Mouse (Mus musculus) embryonic facial prominence, embryonic 13.5 days (tissue): ENCODE measurements at regions not wholly inside any gene's neighbourhood (a gene's known extent, or its start where the extent isn't known, plus 50 kb on each side); places are given as distances from the start of the nearest gene placed in this dataset.

Source experiments
- ATAC-seq: fragments of 200-750 bp; cut with Nextera tagmentation; 2 replicates; pipeline ENCODE4 v1.8.0; 2017; ENCODE audit warnings: low read depth; ENCODE audit not compliant: insufficient number of reproducible peaks, insufficient read depth, low FRiP score, low TSS enrichment
- H3K27ac ChIP-seq: fragments of 300-500 bp; sonication (generic); 2 replicates; pipeline ENCODE4 v1.5.1; 2015; ENCODE audit warnings: moderate library complexity, mild to moderate bottlenecking, inconsistent platforms
- H3K27me3 ChIP-seq: fragments of 300-500 bp; sonication (generic); 2 replicates; pipeline ENCODE4 v1.6.1; 2015; ENCODE audit warnings: mild to moderate bottlenecking, inconsistent platforms
- H3K36me3 ChIP-seq: fragments of 300-500 bp; sonication (generic); 2 replicates; pipeline ENCODE4 v1.6.1; 2015; ENCODE audit warnings: mild to moderate bottlenecking, inconsistent platforms
- H3K4me1 ChIP-seq: fragments of 300-500 bp; sonication (generic); 2 replicates; pipeline ENCODE4 v1.6.1; 2015; ENCODE audit warnings: inconsistent platforms
- H3K4me2 ChIP-seq: fragments of 300-500 bp; sonication (generic); 2 replicates; pipeline ENCODE4 v1.6.1; 2015; ENCODE audit warnings: moderate library complexity, mild to moderate bottlenecking, inconsistent platforms
- H3K4me3 ChIP-seq: fragments of 300-500 bp; sonication (generic); 2 replicates; pipeline ENCODE4 v1.5.1; 2015; ENCODE audit warnings: mild to moderate bottlenecking, inconsistent platforms
- H3K9ac ChIP-seq: fragments of 300-500 bp; sonication (generic); 2 replicates; pipeline ENCODE4 v1.6.1; 2015; ENCODE audit warnings: mild to moderate bottlenecking, inconsistent platforms
- H3K9me3 ChIP-seq: fragments of 300-500 bp; sonication (generic); 2 replicates; pipeline ENCODE4 v1.6.1; 2016; ENCODE audit warnings: inconsistent platforms
- WGBS: fragments of 180-500 bp; shearing (Covaris S2); methylation state at CpG from one replicate; pipeline ENCODE4 v1.1.7; 2015; ENCODE audit warnings: mixed read lengths; 5-methylcytosine and 5-hydroxymethylcytosine counted together

DNA sequence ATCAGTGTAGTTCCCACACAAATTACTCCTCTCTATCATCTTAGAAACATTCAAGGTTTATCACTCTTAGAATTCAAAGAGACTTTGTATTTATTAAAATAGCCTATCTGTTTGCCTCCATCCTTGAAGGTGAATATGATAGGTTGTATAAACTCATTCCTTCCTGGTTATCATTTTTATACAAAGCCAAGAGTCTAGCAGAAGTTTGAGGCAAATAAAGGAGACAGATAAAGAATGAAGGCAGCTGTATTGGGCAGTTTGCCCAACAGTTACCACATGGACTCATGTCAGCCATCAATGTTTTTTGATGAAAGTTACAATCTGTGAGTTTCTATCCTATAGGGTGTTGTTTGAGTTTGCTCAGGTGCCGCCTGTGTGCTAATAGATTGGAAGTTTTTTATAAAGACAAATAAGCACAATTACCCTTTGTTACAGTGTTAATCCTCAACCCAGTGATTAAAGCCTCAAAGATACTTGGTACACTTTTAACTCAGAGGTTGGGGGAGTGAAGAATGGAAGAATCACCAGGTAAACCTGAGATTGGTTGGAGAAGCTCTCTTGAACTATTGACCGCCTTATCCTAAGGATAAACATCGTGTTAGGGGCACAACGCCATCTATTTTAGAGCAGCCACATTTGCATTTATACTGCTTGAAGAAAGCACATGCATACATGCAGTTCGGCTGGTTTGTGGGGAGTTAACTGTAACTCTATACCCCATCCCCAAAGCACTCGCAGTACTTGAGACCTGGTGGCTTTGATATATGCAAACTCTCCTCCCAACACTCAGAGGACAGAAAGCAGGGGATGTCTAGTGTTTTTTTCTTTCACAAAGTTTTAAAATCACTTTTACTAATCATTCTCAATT lies 175.6 kb upstream of the Gm11114 start:
- Histone ChIP-seq H3K27ac (no peak overlapping the region), H3K4me1 (no peaks in the 10 kb centered on the region), H3K4me2 (no peak overlapping the region), H3K4me3 (no peak overlapping the region), H3K27me3 (no peaks in the 10 kb centered on the region), H3K36me3 (no peaks in the 10 kb centered on the region), H3K9ac (no peak overlapping the region), H3K9me3 (no peaks in the 10 kb centered on the region)
- no peak for ATAC-seq
- 53% methylated on average over 6 of the region's 6 CpGs for WGBS

DNA sequence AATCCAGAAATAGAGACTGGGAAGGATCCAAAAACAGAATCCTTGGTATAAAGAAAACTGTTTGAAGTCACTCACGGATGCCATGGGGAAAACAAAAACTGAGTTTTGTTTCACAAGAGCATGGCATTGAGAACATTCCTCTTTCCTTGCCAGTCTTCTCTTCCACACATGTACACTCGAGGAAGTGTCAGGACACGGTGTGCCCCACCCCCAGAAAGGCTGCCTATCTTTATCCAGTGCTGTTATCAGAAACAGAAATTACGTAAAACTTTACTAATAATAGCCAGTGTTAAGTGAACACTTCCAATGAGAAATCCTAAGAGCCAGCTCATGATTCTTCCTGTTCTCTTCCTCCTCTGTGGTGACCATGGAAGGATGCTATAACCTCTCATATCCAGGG lies 172.7 kb upstream of the Gm11114 start:
- no peak for ATAC-seq
- Histone ChIP-seq H3K9me3 (no peaks in the 10 kb centered on the region), H3K9ac (no peak overlapping the region), H3K27me3 (no peaks in the 10 kb centered on the region), H3K4me3 (no peak overlapping the region), H3K4me2 (no peak overlapping the region), H3K4me1 (no peaks in the 10 kb centered on the region), H3K27ac (no peak overlapping the region), H3K36me3 (no peaks in the 10 kb centered on the region)
- 69% methylated on average over 4 of the region's 4 CpGs for WGBS

DNA sequence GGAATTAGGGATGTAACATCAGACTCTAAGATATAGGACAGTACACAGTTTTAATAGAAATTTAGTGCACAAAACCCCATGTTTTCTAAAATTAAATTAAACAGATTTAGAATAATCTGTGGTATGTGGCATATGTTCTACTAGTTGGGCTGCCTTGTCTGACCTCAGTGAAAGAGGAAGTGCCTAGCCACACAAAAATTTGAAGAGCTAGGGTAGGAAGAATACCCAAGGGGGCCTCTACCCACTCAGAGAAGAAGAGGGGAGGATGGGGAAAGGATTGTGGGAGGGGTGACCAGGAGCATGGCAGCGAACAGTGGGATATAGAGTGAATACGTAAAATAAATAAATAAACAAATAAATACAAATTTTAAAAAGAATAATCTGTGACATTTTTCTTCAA lies 168.2 kb upstream of the Gm11114 start:
- no peak for ATAC-seq
- 92% methylated on average over 2 of the region's 2 CpGs for WGBS

DNA sequence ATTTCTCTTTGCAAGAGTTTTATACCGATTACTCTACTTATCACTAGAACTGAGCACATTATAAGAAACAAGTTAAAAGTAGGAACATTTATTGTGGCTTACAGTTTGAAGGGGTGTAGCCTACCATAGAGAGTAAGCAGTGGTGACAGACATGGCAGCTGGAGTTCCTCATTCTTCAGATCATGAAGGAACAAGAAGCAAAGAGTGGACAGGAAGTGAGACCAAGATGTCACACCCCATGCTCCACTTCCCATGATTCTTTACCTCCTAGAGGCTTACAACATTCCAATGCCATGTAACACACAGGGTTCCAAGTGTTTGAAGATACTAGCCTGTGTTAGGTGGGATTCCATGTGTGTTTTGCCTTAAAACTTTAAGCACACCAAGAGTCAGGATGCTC lies 146.9 kb upstream of the Gm11114 start:
- no peak overlapping the region for H3K4me3 ChIP-seq
- H3K27me3 ChIP-seq, result no peaks in the 10 kb centered on the region
- H3K9me3 ChIP-seq, result no peaks in the 10 kb centered on the region
- WGBS, result 89% methylated on average over 1 of the region's 1 CpGs
- no peak overlapping the region for H3K4me2 ChIP-seq
- no peak overlapping the region for H3K9ac ChIP-seq
- ATAC-seq, result no peak
- H3K27ac ChIP-seq, result no peak overlapping the region
- H3K36me3 ChIP-seq, result no peaks in the 10 kb centered on the region
- no peaks in the 10 kb centered on the region for H3K4me1 ChIP-seq

More for the DNA sequence above, 168.2 kb upstream of the Gm11114 start:
- no peak overlapping the region for H3K27ac ChIP-seq
- H3K36me3 ChIP-seq, result no peaks in the 10 kb centered on the region
- H3K4me2 ChIP-seq, result no peak overlapping the region
- H3K9ac ChIP-seq, result no peak overlapping the region
- H3K27me3 ChIP-seq, result no peaks in the 10 kb centered on the region
- H3K4me3 ChIP-seq, result no peak overlapping the region
- no peaks in the 10 kb centered on the region for H3K9me3 ChIP-seq
- H3K4me1 ChIP-seq, result no peaks in the 10 kb centered on the region

DNA sequence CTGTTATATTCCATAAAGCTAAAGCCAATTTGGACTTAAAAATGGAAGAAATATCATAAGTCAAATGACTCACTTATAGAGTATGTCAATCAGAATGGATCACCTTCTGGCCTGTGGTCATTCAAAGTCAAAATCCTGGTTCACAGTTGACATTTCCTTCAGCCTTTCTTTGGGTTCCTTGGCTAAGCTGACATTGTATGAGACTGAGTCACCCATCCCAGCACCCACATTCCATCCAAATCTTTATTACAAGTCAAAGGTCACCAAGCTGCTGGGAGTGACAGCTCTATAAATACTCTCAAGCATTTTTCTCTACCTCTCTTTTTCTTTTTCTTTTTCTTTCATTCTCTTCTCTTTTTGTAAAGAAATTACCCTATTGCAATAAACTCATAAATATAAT lies 145.3 kb upstream of the Gm11114 start:
- H3K4me1 ChIP-seq, result no peaks in the 10 kb centered on the region
- no peaks in the 10 kb centered on the region for H3K27me3 ChIP-seq
- ATAC-seq, result no peak
- no peak overlapping the region for H3K4me2 ChIP-seq
- H3K4me3 ChIP-seq, result no peak overlapping the region
- no peak overlapping the region for H3K9ac ChIP-seq
- no peaks in the 10 kb centered on the region for H3K9me3 ChIP-seq
- no peak overlapping the region for H3K27ac ChIP-seq
- H3K36me3 ChIP-seq, result no peaks in the 10 kb centered on the region

DNA sequence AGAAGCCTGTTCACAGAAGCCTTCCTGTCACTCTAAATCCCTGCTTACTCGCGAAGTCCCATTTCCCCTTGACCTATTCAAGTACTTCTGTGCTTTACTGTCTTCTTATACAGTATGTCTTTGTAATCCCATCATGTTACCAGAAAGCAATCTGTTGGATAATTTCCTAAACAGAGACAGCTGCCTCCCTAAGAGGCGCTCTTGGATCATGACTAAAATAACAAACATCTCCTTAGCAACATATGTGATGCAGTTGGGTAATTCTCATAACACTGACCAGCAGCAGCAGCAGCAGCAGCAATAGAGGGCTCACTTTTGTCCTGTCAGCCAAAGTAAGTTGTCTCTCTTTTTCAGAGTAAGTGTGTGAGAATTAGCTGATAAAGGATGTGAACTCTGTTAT lies 138.1 kb upstream of the Gm11114 start:
- no peak overlapping the region for H3K4me2 ChIP-seq
- H3K36me3 ChIP-seq, result no peaks in the 10 kb centered on the region
- H3K4me3 ChIP-seq, result no peak overlapping the region
- H3K27me3 ChIP-seq, result no peaks in the 10 kb centered on the region
- no peak overlapping the region for H3K27ac ChIP-seq
- H3K9ac ChIP-seq, result no peak overlapping the region
- no peak for ATAC-seq
- 60% methylated on average over 3 of the region's 3 CpGs for WGBS
- no peaks in the 10 kb centered on the region for H3K9me3 ChIP-seq
- H3K4me1 ChIP-seq, result no peaks in the 10 kb centered on the region

DNA sequence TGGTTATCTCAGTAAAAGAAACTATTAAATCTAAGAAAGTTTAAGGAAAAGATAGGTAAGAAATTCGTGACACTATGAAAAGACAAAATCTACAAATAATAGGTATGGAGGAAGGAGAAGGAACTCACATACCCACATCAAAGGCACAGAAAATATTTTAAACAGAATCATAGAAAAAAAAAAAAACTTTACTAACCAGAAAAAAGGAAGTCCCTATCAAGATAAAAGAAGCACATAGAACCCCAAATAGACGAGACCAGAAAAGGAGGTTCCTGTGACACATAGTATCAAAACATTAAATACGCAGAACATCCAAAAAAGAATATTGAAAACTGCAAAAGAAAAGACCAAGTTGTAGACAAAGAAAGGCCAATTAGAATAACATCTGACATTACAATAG lies 111.4 kb upstream of the Gm11114 start:
- no peaks in the 10 kb centered on the region for H3K9me3 ChIP-seq
- no peak overlapping the region for H3K27ac ChIP-seq
- H3K9ac ChIP-seq, result no peak overlapping the region
- no peak for ATAC-seq
- H3K36me3 ChIP-seq, result no peaks in the 10 kb centered on the region
- no peak overlapping the region for H3K4me2 ChIP-seq
- H3K4me1 ChIP-seq, result no peaks in the 10 kb centered on the region
- no peak overlapping the region for H3K4me3 ChIP-seq
- no peaks in the 10 kb centered on the region for H3K27me3 ChIP-seq
- WGBS, result 78% methylated on average over 3 of the region's 3 CpGs

DNA sequence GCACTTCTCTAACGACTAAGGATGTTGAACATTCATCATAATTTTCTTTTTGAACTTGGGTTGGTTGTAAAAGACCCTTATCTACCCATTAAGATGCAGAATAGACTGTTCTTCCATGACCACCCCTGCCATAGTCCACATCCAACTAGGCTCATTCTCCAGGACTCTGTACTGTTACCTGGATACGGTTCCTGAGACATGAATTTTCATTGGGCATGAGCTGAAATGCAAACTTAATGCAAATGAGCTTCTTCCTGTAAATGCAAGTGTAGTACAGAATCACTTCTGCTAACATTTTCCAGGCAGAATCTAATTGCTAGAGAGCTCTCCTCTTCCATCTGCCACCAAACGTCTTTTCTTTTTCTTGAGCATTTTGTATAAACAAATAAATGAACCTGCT lies 87.7 kb upstream of the Gm11114 start:
- Histone ChIP-seq H3K27ac (no peak overlapping the region), H3K9me3 (no peaks in the 10 kb centered on the region), H3K4me1 (no peaks in the 10 kb centered on the region), H3K9ac (no peak overlapping the region), H3K4me3 (no peak overlapping the region), H3K27me3 (no peaks in the 10 kb centered on the region), H3K36me3 (no peaks in the 10 kb centered on the region), H3K4me2 (no peak overlapping the region)
- 77% methylated on average over 3 of the region's 3 CpGs for WGBS
- no peak for ATAC-seq
